32 mouse cellular contexts compared by ENCODE assay signal in genomic region chr14:56284356-56285325, GRCm38 (mm10). TPM values are rescaled to one million over a fixed set of nuclear protein-coding genes. Genes with fewer than 3 reads are reported as not detected.
DNase-seq lines count a peak whose midpoint lies in the region; ATAC-seq and TF ChIP-seq lines count a peak whose summit lies in the region.
"Had no signal": no experiment of that assay in that cellular context is flagged by ENCODE, and none has a peak within 500 bp of the region (broad histone marks: within the 10 kb centered on the region; RNA-seq: fewer than 3 reads in every experiment).

No protein-coding gene starts in this region.

- no peaks in the 10 kb centered on the region for H3K9me3 ChIP-seq in forebrain, embryonic 14.5 days (replicated peaks; ENCODE audit: control insufficient read depth, low read length)
- no peaks in the 10 kb centered on the region for H3K9me3 ChIP-seq in forebrain, embryonic 11.5 days (ENCODE audit: control insufficient read depth, low read length)
- H3K9me3 ChIP-seq in CH12.LX (replicated peaks; ENCODE audit: low read length) = no peaks in the 10 kb centered on the region
- no peaks in the 10 kb centered on the region for H3K9me3 ChIP-seq in hindbrain, postnatal 0 days (ENCODE audit: low read length)
- H3K9me3 ChIP-seq: forebrain, embryonic 10.5 days; hindbrain, embryonic 13.5 days; intestine, embryonic 15.5 days; midbrain, embryonic 10.5 days had no signal

- no peak for TF ChIP-seq RAD21 in CH12.LX (IDR thresholded peaks at IDR 0.05; ENCODE audit: low read depth, low read length)

- no peak for TF ChIP-seq EP300 in CH12.LX (IDR thresholded peaks at IDR 0.05; ENCODE audit: low read length)

- H3K4me2 ChIP-seq in forebrain, embryonic 14.5 days (ENCODE audit: low read length) = no peak overlapping the region
- H3K4me2 ChIP-seq in forebrain, embryonic 11.5 days (ENCODE audit: low read depth, low read length, severe bottlenecking) = no peak overlapping the region
- peak overlapping the region; percentile 17; the same call in 1 of the 2 replicates for H3K4me2 ChIP-seq in CH12.LX (ENCODE audit: insufficient read depth, low read depth, poor library complexity, severe bottlenecking)
- H3K4me2 ChIP-seq in hindbrain, postnatal 0 days (ENCODE audit: low read depth, low read length) = no peak overlapping the region
- H3K4me2 ChIP-seq: hindbrain, embryonic 13.5 days; intestine, embryonic 15.5 days had no signal

- dilution Hi-C loops in CH12.LX (cut with MboI; ENCODE audit: extremely low pct_ligation_motif_present, extremely low pct_unique_long_range_greater_than_20kb, low sequenced_read_pairs) = no loop called here

- peak; percentile 72 for TF ChIP-seq POLR2A in CH12.LX (IDR thresholded peaks at IDR 0.05; ENCODE audit: low read depth, low read length)

- H3K27ac ChIP-seq in forebrain, embryonic 14.5 days (ENCODE audit: low read depth, low read length) = no peak overlapping the region
- H3K27ac ChIP-seq in forebrain, embryonic 11.5 days (ENCODE audit: low read depth, low read length) = no peak overlapping the region
- no peak overlapping the region for H3K27ac ChIP-seq in CH12.LX (ENCODE audit: insufficient read depth, low read depth)
- H3K27ac ChIP-seq in hindbrain, postnatal 0 days = no peak overlapping the region
- H3K27ac ChIP-seq: forebrain, embryonic 10.5 days; hindbrain, embryonic 13.5 days; intestine, embryonic 15.5 days; midbrain, embryonic 10.5 days had no signal

- H3K4me1 ChIP-seq in forebrain, embryonic 14.5 days (ENCODE audit: control insufficient read depth, insufficient read depth, low read length) = no peaks in the 10 kb centered on the region
- no peaks in the 10 kb centered on the region for H3K4me1 ChIP-seq in forebrain, embryonic 11.5 days (replicated peaks; ENCODE audit: control insufficient read depth, insufficient read depth, low read length)
- peaks cover 0 to 10% of the 10 kb centered on the region in 2 experiments; a peak in 1 of 4 replicates for H3K4me1 ChIP-seq in CH12.LX (ENCODE audit: control insufficient read depth in 1 of 2, insufficient read depth in 2 of 2)
- no peaks in the 10 kb centered on the region for H3K4me1 ChIP-seq in hindbrain, postnatal 0 days (ENCODE audit: insufficient read depth, low read length)
- H3K4me1 ChIP-seq: forebrain, embryonic 10.5 days; hindbrain, embryonic 13.5 days; intestine, embryonic 15.5 days had no signal

- 84% methylated on average over 6 of the region's 6 CpGs for WGBS in forebrain, embryonic 14.5 days
- 89% methylated on average over 6 of the region's 6 CpGs for WGBS in forebrain, embryonic 11.5 days
- WGBS in hindbrain, postnatal 0 days = 87% methylated on average over 6 of the region's 6 CpGs

- peak; percentile 6 for DNase-seq in forebrain, embryonic 14.5 days (ENCODE audit: low spot score)
- DNase-seq in forebrain, embryonic 11.5 days (ENCODE audit: low spot score) = no peak
- DNase-seq in CH12.LX (ENCODE audit: extremely low read depth) = peak; percentile 11
- DNase-seq in induced T-regulatory cell, adult 2 months (ENCODE audit: low read depth) = peak; percentile 85
- DNase-seq in natural killer cell, adult 2 months (ENCODE audit: low spot score in 2 of 2) = peak; percentile 75 to 88
- no peak for DNase-seq in kidney, postnatal 14 days
- DNase-seq in hindbrain, postnatal 0 days (ENCODE audit: low spot score) = no peak
- DNase-seq: adrenal gland, postnatal 36 days; cerebellum, adult 9-11 months; kidney, adult 8-10 months; kidney, postnatal 25 days; liver; lung, postnatal 4 days; spleen, adult 18-20 months; thymus, postnatal 25 days had no signal

- H3K79me2 ChIP-seq in CH12.LX (replicated peaks; ENCODE audit: control insufficient read depth, extremely low read depth, insufficient read depth, poor library complexity, severe bottlenecking) = no peaks in the 10 kb centered on the region

- no peak for ATAC-seq in forebrain, embryonic 14.5 days
- no peak for ATAC-seq in forebrain, embryonic 11.5 days (replicated peaks; ENCODE audit: low FRiP score)
- no peak for ATAC-seq in hindbrain, postnatal 0 days
- ATAC-seq: intestine, embryonic 15.5 days had no signal

- in situ Hi-C loops in CH12.LX (cut with MboI; ENCODE audit: low pct_ligation_motif_present, low pct_unique_long_range_greater_than_20kb, low sequenced_read_pairs) = no loop called here

- no peak overlapping the region for H3K9ac ChIP-seq in forebrain, embryonic 14.5 days (ENCODE audit: low read length)
- no peak overlapping the region for H3K9ac ChIP-seq in forebrain, embryonic 11.5 days (ENCODE audit: low read length)
- no peak overlapping the region for H3K9ac ChIP-seq in CH12.LX (ENCODE audit: insufficient read depth, low read depth)
- H3K9ac ChIP-seq in hindbrain, postnatal 0 days (replicated peaks; ENCODE audit: low read length) = no peak overlapping the region
- H3K9ac ChIP-seq: hindbrain, embryonic 13.5 days; intestine, embryonic 15.5 days had no signal

- TF ChIP-seq CTCF in CH12.LX (conservative IDR thresholded peaks at IDR 0.05 in 1 of 2, IDR thresholded peaks at IDR 0.05 in 1 of 2; ENCODE audit: low read depth in 2 of 2, low read length in 2 of 2) = no peak
- TF ChIP-seq CTCF in hindbrain, postnatal 0 days (IDR thresholded peaks at IDR 0.05; ENCODE audit: low read depth) = no peak

- H3K36me3 ChIP-seq in forebrain, embryonic 14.5 days (ENCODE audit: control insufficient read depth, insufficient read depth, low read length) = no peaks in the 10 kb centered on the region
- no peaks in the 10 kb centered on the region for H3K36me3 ChIP-seq in forebrain, embryonic 11.5 days (ENCODE audit: control insufficient read depth, insufficient read depth, low read length)
- H3K36me3 ChIP-seq in CH12.LX (replicated peaks in 1 of 2; ENCODE audit: control insufficient read depth in 1 of 2, insufficient read depth in 1 of 2, low read length in 1 of 2) = no peaks in the 10 kb centered on the region
- H3K36me3 ChIP-seq in hindbrain, postnatal 0 days (ENCODE audit: insufficient read depth, low read length) = no peaks in the 10 kb centered on the region
- H3K36me3 ChIP-seq: forebrain, embryonic 10.5 days; hindbrain, embryonic 13.5 days; intestine, embryonic 15.5 days; midbrain, embryonic 10.5 days had no signal

- no peaks in the 10 kb centered on the region for H3K27me3 ChIP-seq in forebrain, embryonic 14.5 days (replicated peaks; ENCODE audit: control insufficient read depth, insufficient read depth, low read length)
- no peaks in the 10 kb centered on the region for H3K27me3 ChIP-seq in forebrain, embryonic 11.5 days (ENCODE audit: control insufficient read depth, insufficient read depth, low read length)
- peaks cover 3% of the 10 kb centered on the region for H3K27me3 ChIP-seq in CH12.LX (replicated peaks)
- no peaks in the 10 kb centered on the region for H3K27me3 ChIP-seq in hindbrain, postnatal 0 days (ENCODE audit: insufficient read depth, low read length)
- H3K27me3 ChIP-seq: hindbrain, embryonic 13.5 days; intestine, embryonic 15.5 days had no signal

- H3K4me3 ChIP-seq in forebrain, embryonic 14.5 days (ENCODE audit: low read depth, low read length) = no peak overlapping the region
- H3K4me3 ChIP-seq in forebrain, embryonic 11.5 days (ENCODE audit: low read depth, low read length) = no peak overlapping the region
- no peak overlapping the region for H3K4me3 ChIP-seq in CH12.LX (replicated peaks in 1 of 3; ENCODE audit: low read depth in 2 of 3, low read length in 2 of 3, poor library complexity in 1 of 3)
- H3K4me3 ChIP-seq in hindbrain, postnatal 0 days (ENCODE audit: low read length) = no peak overlapping the region
- H3K4me3 ChIP-seq: forebrain, embryonic 10.5 days; hindbrain, embryonic 13.5 days; intestine, embryonic 15.5 days; midbrain, embryonic 10.5 days had no signal

TF ChIP-seq in CH12.LX, 34 proteins besides CTCF, POLR2A, EP300 and RAD21 (continues in another document):
- TF ChIP-seq MAX (IDR thresholded peaks at IDR 0.05; ENCODE audit: low read length) = no peak
- TF ChIP-seq MEF2A (IDR thresholded peaks at IDR 0.05; ENCODE audit: borderline replicate concordance, low read depth, low read length) = no peak
- no peak for TF ChIP-seq MAZ (IDR thresholded peaks at IDR 0.05; ENCODE audit: low read depth, low read length)
- TF ChIP-seq ZKSCAN1 (IDR thresholded peaks at IDR 0.05; ENCODE audit: borderline replicate concordance, low read depth, low read length) = no peak
- TF ChIP-seq NRF1 (IDR thresholded peaks at IDR 0.05; ENCODE audit: low read depth, low read length) = no peak
- TF ChIP-seq MAFK (IDR thresholded peaks at IDR 0.05; ENCODE audit: insufficient replicate concordance, low read length) = no peak
- no peak for TF ChIP-seq PAX5 (IDR thresholded peaks at IDR 0.05; ENCODE audit: low read length)
- TF ChIP-seq IRF4 (IDR thresholded peaks at IDR 0.05; ENCODE audit: low read depth, low read length) = no peak
- TF ChIP-seq UBTF (IDR thresholded peaks at IDR 0.05; ENCODE audit: low read depth, low read length) = no peak
- no peak for TF ChIP-seq SMC3 (IDR thresholded peaks at IDR 0.05; ENCODE audit: low read depth, low read length)
- no peak for TF ChIP-seq ETS1 (conservative IDR thresholded peaks at IDR 0.05; ENCODE audit: low read depth, low read length)
- TF ChIP-seq KAT2A (IDR thresholded peaks at IDR 0.05; ENCODE audit: insufficient replicate concordance, low read length) = no peak
- no peak for TF ChIP-seq POLR2AphosphoS2 (IDR thresholded peaks at IDR 0.05; ENCODE audit: low read depth, low read length)
- no peak for TF ChIP-seq SIN3A (IDR thresholded peaks at IDR 0.05; ENCODE audit: low read length)
- no peak for TF ChIP-seq HCFC1 (IDR thresholded peaks at IDR 0.05; ENCODE audit: low read depth, low read length)
- TF ChIP-seq NELFE (IDR thresholded peaks at IDR 0.05; ENCODE audit: low read depth, low read length) = peak; percentile 39; the same call in 1 of the 2 replicates

RNA-seq across cellular contexts. Expression of gene Gzmb, which starts 22.6 kb away (rescaled TPM):
- polyA plus RNA-seq in forebrain, embryonic 14.5 days (2014; fragmentation: Nextera tagmentation; extraction: Ambion mirVana) = not detected in 2 replicates
- polyA plus RNA-seq in forebrain, embryonic 11.5 days (2014; fragmentation: Nextera tagmentation; extraction: Ambion mirVana) = not detected in 2 replicates
- not detected in 2 replicates for total RNA-seq in CH12.LX (2012; rRNA removed)
- total RNA-seq in CH12.LX (2014; rRNA removed) = not detected in 2 replicates
- not detected in 2 replicates for polyA plus RNA-seq in CH12.LX (2012; ENCODE audit: insufficient read length, low read depth)
- not detected in 2 replicates for total RNA-seq in hindbrain, postnatal 0 days (2014; rRNA removed)
- polyA plus RNA-seq in hindbrain, postnatal 0 days (2015; fragmentation: Nextera tagmentation; extraction: Ambion mirVana) = not detected in 2 replicates
- total RNA-seq: gastrocnemius, postnatal 4 days; heart, adult 8-10 months; heart, postnatal 25 days; layer of hippocampus, adult 8-10 months; left cerebral cortex, postnatal 14 days; midbrain, postnatal 0 days had no signal
- polyA plus RNA-seq: embryonic facial prominence, embryonic 11.5 days; forebrain, embryonic 10.5 days; heart, embryonic 14.5 days; hindbrain, embryonic 13.5 days; midbrain, embryonic 10.5 days; midbrain, postnatal 0 days; neural tube, embryonic 11.5 days had no signal

RNA-seq across cellular contexts. Expression of gene Gzmc, which starts 50.2 kb away (rescaled TPM):
- polyA plus RNA-seq in forebrain, embryonic 14.5 days (2014; fragmentation: Nextera tagmentation; extraction: Ambion mirVana) = not detected in 2 replicates
- polyA plus RNA-seq in forebrain, embryonic 11.5 days (2014; fragmentation: Nextera tagmentation; extraction: Ambion mirVana) = not detected in 2 replicates
- total RNA-seq in CH12.LX (2012; rRNA removed) (not detected in 2 replicates), CH12.LX (2014; rRNA removed) (not detected in 2 replicates)
- not detected in 2 replicates for polyA plus RNA-seq in CH12.LX (2012; ENCODE audit: insufficient read length, low read depth)
- not detected in 2 replicates for total RNA-seq in hindbrain, postnatal 0 days (2014; rRNA removed)
- polyA plus RNA-seq in hindbrain, postnatal 0 days (2015; fragmentation: Nextera tagmentation; extraction: Ambion mirVana) = 0.33 TPM in 1 of 2 replicates, not detected in the other
- total RNA-seq: adrenal gland, adult 18-20 months; adrenal gland, postnatal 36 days; gastrocnemius, postnatal 4 days; heart, adult 8-10 months; heart, postnatal 25 days; layer of hippocampus, adult 8-10 months; left cerebral cortex, postnatal 14 days; midbrain, postnatal 0 days had no signal
- polyA plus RNA-seq: embryonic facial prominence, embryonic 11.5 days; forebrain, embryonic 10.5 days; heart, embryonic 14.5 days; hindbrain, embryonic 13.5 days; intestine, embryonic 15.5 days; liver, embryonic 16.5 days; lung, embryonic 16.5 days; midbrain, embryonic 10.5 days; midbrain, postnatal 0 days; stomach, embryonic 14.5 days had no signal

Comparison
In these comparisons a context has a peak if more than half of its experiments do, and no peak if none do; other contexts are left out.
1. DNase-seq: peak in forebrain, embryonic 14.5 days (single experiment), CH12.LX (single experiment), induced T-regulatory cell, adult 2 months (single experiment) and natural killer cell, adult 2 months (2 of 2); none in forebrain, embryonic 11.5 days (single experiment), kidney, postnatal 14 days (single experiment) and hindbrain, postnatal 0 days (single experiment).